12 mouse cellular contexts compared by ENCODE assay signal in the genomic region with DNA sequence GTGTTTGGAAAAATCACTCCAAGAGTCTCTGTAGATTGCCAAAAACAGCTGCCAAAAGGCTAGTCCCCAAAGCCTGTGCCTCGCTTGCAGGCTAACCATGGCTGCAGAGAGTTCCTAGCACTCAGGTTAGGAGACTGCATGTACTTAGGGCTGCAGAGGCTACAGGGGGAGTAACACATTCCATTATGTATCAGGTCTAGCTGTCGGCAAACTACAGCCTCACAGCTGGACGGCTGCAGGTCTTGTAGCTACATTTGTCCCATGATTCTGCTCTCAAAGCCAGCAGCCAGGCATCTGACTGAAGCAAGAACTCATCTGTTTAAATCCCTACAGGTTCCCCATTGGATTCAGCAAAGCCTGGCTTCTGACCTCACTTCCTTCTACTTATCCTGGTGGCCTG. TPM values are rescaled to one million over a fixed set of nuclear protein-coding genes. Genes with fewer than 3 reads are reported as not detected.
DNase-seq lines count a peak whose midpoint lies in the region; ATAC-seq and TF ChIP-seq lines count a peak whose summit lies in the region.
"Had no signal": no experiment of that assay in that cellular context is flagged by ENCODE, and none has a peak within 500 bp of the region (broad histone marks: within the 10 kb centered on the region; RNA-seq: fewer than 3 reads in every experiment).

No protein-coding gene starts in this region.

- TF ChIP-seq CTCF in layer of hippocampus, adult 2 months (conservative IDR thresholded peaks at IDR 0.05), result no peak
- no peak for TF ChIP-seq CTCF in liver, postnatal 0 days (IDR thresholded peaks at IDR 0.05; ENCODE audit: low read depth)

- H3K4me3 ChIP-seq in layer of hippocampus, adult 2 months, result no peak overlapping the region
- no peak overlapping the region for H3K4me3 ChIP-seq in embryonic facial prominence, embryonic 12.5 days
- H3K4me3 ChIP-seq in hindbrain, embryonic 14.5 days (replicated peaks; ENCODE audit: low read length), result no peak overlapping the region
- H3K4me3 ChIP-seq in liver, postnatal 0 days (ENCODE audit: low read depth, low read length), result no peak overlapping the region
- no peak overlapping the region for H3K4me3 ChIP-seq in forebrain, embryonic 14.5 days (ENCODE audit: low read depth, low read length)
- H3K4me3 ChIP-seq: neural tube, embryonic 13.5 days had no signal

- H3K36me3 ChIP-seq in embryonic facial prominence, embryonic 12.5 days, result no peaks in the 10 kb centered on the region
- H3K36me3 ChIP-seq in hindbrain, embryonic 14.5 days (replicated peaks; ENCODE audit: control insufficient read depth, insufficient read depth), result no peaks in the 10 kb centered on the region
- no peaks in the 10 kb centered on the region for H3K36me3 ChIP-seq in liver, postnatal 0 days (replicated peaks; ENCODE audit: insufficient read depth, low read length)
- H3K36me3 ChIP-seq in forebrain, embryonic 14.5 days (ENCODE audit: control insufficient read depth, insufficient read depth, low read length), result no peaks in the 10 kb centered on the region
- H3K36me3 ChIP-seq: neural tube, embryonic 13.5 days had no signal

- no peak for ATAC-seq in embryonic facial prominence, embryonic 12.5 days (ENCODE audit: insufficient number of reproducible peaks, insufficient read depth, low FRiP score, low TSS enrichment)
- no peak for ATAC-seq in hindbrain, embryonic 14.5 days (ENCODE audit: low FRiP score)
- ATAC-seq in liver, postnatal 0 days, result peak; percentile 26
- ATAC-seq in forebrain, embryonic 14.5 days, result no peak

- no peaks in the 10 kb centered on the region for H3K27me3 ChIP-seq in embryonic facial prominence, embryonic 12.5 days
- no peaks in the 10 kb centered on the region for H3K27me3 ChIP-seq in hindbrain, embryonic 14.5 days (ENCODE audit: control insufficient read depth, insufficient read depth, low read length)
- H3K27me3 ChIP-seq in liver, postnatal 0 days (ENCODE audit: insufficient read depth, low read length), result no peaks in the 10 kb centered on the region
- H3K27me3 ChIP-seq in forebrain, embryonic 14.5 days (replicated peaks; ENCODE audit: control insufficient read depth, insufficient read depth, low read length), result no peaks in the 10 kb centered on the region
- H3K27me3 ChIP-seq: neural tube, embryonic 13.5 days had no signal

- peaks cover 55% of the 10 kb centered on the region for H3K4me1 ChIP-seq in embryonic facial prominence, embryonic 12.5 days
- H3K4me1 ChIP-seq in hindbrain, embryonic 14.5 days (replicated peaks; ENCODE audit: control insufficient read depth, insufficient read depth, low read length), result peaks cover 60% of the 10 kb centered on the region
- H3K4me1 ChIP-seq in liver, postnatal 0 days (ENCODE audit: insufficient read depth), result peaks cover 81% of the 10 kb centered on the region
- H3K4me1 ChIP-seq in forebrain, embryonic 14.5 days (ENCODE audit: control insufficient read depth, insufficient read depth, low read length), result peaks cover 31% of the 10 kb centered on the region

- H3K4me2 ChIP-seq in embryonic facial prominence, embryonic 12.5 days (replicated peaks), result no peak overlapping the region
- no peak overlapping the region for H3K4me2 ChIP-seq in hindbrain, embryonic 14.5 days (replicated peaks)
- H3K4me2 ChIP-seq in liver, postnatal 0 days (ENCODE audit: low read depth, low read length), result no peak overlapping the region
- H3K4me2 ChIP-seq in forebrain, embryonic 14.5 days (ENCODE audit: low read length), result no peak overlapping the region
- H3K4me2 ChIP-seq: neural tube, embryonic 13.5 days had no signal

- no peak overlapping the region for H3K9ac ChIP-seq in embryonic facial prominence, embryonic 12.5 days
- 0 out of 2 replicates have a peak overlapping the region, but pooled peaks have one; percentile 12 for H3K9ac ChIP-seq in hindbrain, embryonic 14.5 days
- peak overlapping the region; percentile 0; the same call in 1 of the 2 replicates for H3K9ac ChIP-seq in liver, postnatal 0 days (replicated peaks)
- no peak overlapping the region for H3K9ac ChIP-seq in forebrain, embryonic 14.5 days (ENCODE audit: low read length)
- H3K9ac ChIP-seq: neural tube, embryonic 13.5 days had no signal

- H3K9me3 ChIP-seq in embryonic facial prominence, embryonic 12.5 days, result no peaks in the 10 kb centered on the region
- no peaks in the 10 kb centered on the region for H3K9me3 ChIP-seq in hindbrain, embryonic 14.5 days (ENCODE audit: control insufficient read depth, low read length)
- no peaks in the 10 kb centered on the region for H3K9me3 ChIP-seq in liver, postnatal 0 days (ENCODE audit: low read length)
- no peaks in the 10 kb centered on the region for H3K9me3 ChIP-seq in forebrain, embryonic 14.5 days (replicated peaks; ENCODE audit: control insufficient read depth, low read length)
- H3K9me3 ChIP-seq: neural tube, embryonic 13.5 days had no signal

- intact Hi-C loops in gastrocnemius, postnatal 14 days (cut with DNase I; ENCODE audit: low total_unique reads), result no loop called here

- TF ChIP-seq EP300 in liver, postnatal 0 days (IDR thresholded peaks at IDR 0.05; ENCODE audit: low read depth), result no peak

- 39% methylated on average over 3 of the region's 3 CpGs for WGBS in embryonic facial prominence, embryonic 12.5 days
- WGBS in hindbrain, embryonic 14.5 days, result 52% methylated on average over 3 of the region's 3 CpGs
- WGBS in liver, postnatal 0 days (ENCODE audit: insufficient replicate concordance), result 38% methylated on average over 3 of the region's 3 CpGs
- 47% methylated on average over 3 of the region's 3 CpGs for WGBS in forebrain, embryonic 14.5 days

- peak overlapping the region; percentile 15; the same call in 1 of the 2 replicates for H3K27ac ChIP-seq in layer of hippocampus, adult 2 months
- H3K27ac ChIP-seq in embryonic facial prominence, embryonic 12.5 days, result peak overlapping the region; percentile 26
- 0 out of 2 replicates have a peak overlapping the region, but pooled peaks have one; percentile 26 for H3K27ac ChIP-seq in hindbrain, embryonic 14.5 days
- peak overlapping the region; percentile 87 for H3K27ac ChIP-seq in liver, postnatal 0 days (ENCODE audit: low read depth)
- no peak overlapping the region for H3K27ac ChIP-seq in forebrain, embryonic 14.5 days (ENCODE audit: low read depth, low read length)
- H3K27ac ChIP-seq: neural tube, embryonic 13.5 days had no signal

- no peak for DNase-seq in layer of hippocampus, adult 2 months (ENCODE audit: low spot score in 2 of 2)
- DNase-seq in layer of hippocampus, adult 8-10 months (ENCODE audit: low spot score in 2 of 2), result no peak
- DNase-seq in hindbrain, embryonic 14.5 days (ENCODE audit: low spot score), result no peak
- DNase-seq in liver, postnatal 0 days, result no peak
- no peak for DNase-seq in MN1 (ENCODE audit: low spot score)
- no peak for DNase-seq in gastrocnemius, postnatal 14 days
- DNase-seq in forebrain, embryonic 14.5 days (ENCODE audit: low spot score), result no peak
- DNase-seq: cerebellum, adult 11 months; kidney, postnatal 36 days; thymus, adult 18-20 months had no signal

RNA-seq across cellular contexts. Expression of gene Gna12, which starts 35.5 kb away (rescaled TPM):
- total RNA-seq in layer of hippocampus, adult 2 months (2021), result 10 to 100 TPM; 78.3 to 80.5 TPM
- total RNA-seq in layer of hippocampus, adult 8-10 months (2022), result 100 to 1,000 TPM in 1 of 4 experiments, 10 to 100 TPM in 3; 84.5 to 102 (median 90.0) TPM
- 30.5 and 57.8 TPM in 2 replicates for polyA plus RNA-seq in embryonic facial prominence, embryonic 12.5 days (2016; fragmentation: Nextera tagmentation; extraction: Ambion mirVana)
- 23.8 and 25.0 TPM in 2 replicates for polyA plus RNA-seq in hindbrain, embryonic 14.5 days (2014; fragmentation: Nextera tagmentation; extraction: Ambion mirVana)
- polyA plus RNA-seq in liver, postnatal 0 days (2015; fragmentation: Nextera tagmentation; extraction: Ambion mirVana), result 12.7 and 14.5 TPM in 2 replicates
- 10 to 100 TPM; 26.6 to 35.0 TPM for total RNA-seq in gastrocnemius, postnatal 14 days (2021)
- 17.4 and 19.9 TPM in 2 replicates for polyA plus RNA-seq in forebrain, embryonic 14.5 days (2014; fragmentation: Nextera tagmentation; extraction: Ambion mirVana)

Comparison
In these comparisons a context has a peak if more than half of its experiments do, and no peak if none do; other contexts are left out.
1. H3K9ac ChIP-seq: peak in hindbrain, embryonic 14.5 days (single experiment) and liver, postnatal 0 days (single experiment); none in embryonic facial prominence, embryonic 12.5 days (single experiment) and forebrain, embryonic 14.5 days (single experiment).